Mouse (Mus musculus): ENCODE data around the gene Zfp334. TPM values are rescaled to one million over a fixed set of nuclear protein-coding genes. Genes with fewer than 3 reads are reported as not detected.

The Zfp334 gene
- polyA plus RNA-seq, 1 experiment from 2014 or later, result 0.90 TPM

GRCm38 (mm10) chr2:165329703-165330102, 58.4 kb downstream of the Zfp334 start:
- 15% methylated on average over 3 of the region's 3 CpGs for WGBS

GRCm38 (mm10) chr2:165328746-165329145, 59.3 kb downstream of the Zfp334 start:
- TF ChIP-seq CTCF (IDR thresholded peaks at IDR 0.05; ENCODE audit: low read depth), result no peak
- no peak overlapping the region for H3K4me3 ChIP-seq (ENCODE audit: low read depth, low read length)
- H3K9ac ChIP-seq (ENCODE audit: low read depth, low read length), result no peak overlapping the region
- ATAC-seq, result no peak
- H3K9me3 ChIP-seq (ENCODE audit: control insufficient read depth), result no peaks in the 10 kb centered on the region
- 61% methylated on average over 5 of the region's 5 CpGs for WGBS
- peaks cover 15% of the 10 kb centered on the region for H3K4me1 ChIP-seq (replicated peaks; ENCODE audit: control insufficient read depth, insufficient read depth, low read length)
- no peak overlapping the region for H3K4me2 ChIP-seq (replicated peaks; ENCODE audit: low read depth)
- H3K27ac ChIP-seq (ENCODE audit: low read depth, low read length), result no peak overlapping the region
- no peaks in the 10 kb centered on the region for H3K27me3 ChIP-seq (replicated peaks; ENCODE audit: control insufficient read depth, insufficient read depth, low read length)
- H3K36me3 ChIP-seq (ENCODE audit: control insufficient read depth, insufficient read depth), result no peaks in the 10 kb centered on the region

More at GRCm38 (mm10) chr2:165329703-165330102, 58.4 kb downstream of the Zfp334 start:
- no peaks in the 10 kb centered on the region for H3K36me3 ChIP-seq (ENCODE audit: control insufficient read depth, insufficient read depth)
- H3K9ac ChIP-seq (ENCODE audit: low read depth, low read length), result no peak overlapping the region
- no peak overlapping the region for H3K4me3 ChIP-seq (ENCODE audit: low read depth, low read length)
- no peak overlapping the region for H3K4me2 ChIP-seq (replicated peaks; ENCODE audit: low read depth)
- no peak overlapping the region; the same call in 1 of the 2 replicates for H3K27ac ChIP-seq (ENCODE audit: low read depth, low read length)
- peaks cover 9% of the 10 kb centered on the region for H3K4me1 ChIP-seq (replicated peaks; ENCODE audit: control insufficient read depth, insufficient read depth, low read length)
- H3K27me3 ChIP-seq (replicated peaks; ENCODE audit: control insufficient read depth, insufficient read depth, low read length), result no peaks in the 10 kb centered on the region
- no peak for TF ChIP-seq CTCF (IDR thresholded peaks at IDR 0.05; ENCODE audit: low read depth)
- H3K9me3 ChIP-seq (ENCODE audit: control insufficient read depth), result no peaks in the 10 kb centered on the region
- ATAC-seq, result no peak

- 38% methylated on average over 7 of the region's 7 CpGs for whole genome bisulfite sequencing
- ATAC-seq, result no peak
- Histone ChIP-seq H3K27me3 (replicated peaks; ENCODE audit: control insufficient read depth, insufficient read depth, low read length) (no peaks in the 10 kb centered on the region), H3K4me3 (ENCODE audit: low read depth, low read length) (peak overlapping the region; percentile 85; the same call in 1 of the 2 replicates), H3K4me1 (replicated peaks; ENCODE audit: control insufficient read depth, insufficient read depth, low read length) (peaks cover 17% of the 10 kb centered on the region), H3K27ac (ENCODE audit: low read depth, low read length) (no peak overlapping the region), H3K9me3 (ENCODE audit: control insufficient read depth) (no peaks in the 10 kb centered on the region), H3K9ac (ENCODE audit: low read depth, low read length) (no peak overlapping the region), H3K4me2 (replicated peaks; ENCODE audit: low read depth) (peak overlapping the region; percentile 95), H3K36me3 (ENCODE audit: control insufficient read depth, insufficient read depth) (no peaks in the 10 kb centered on the region)
- no peak for TF ChIP-seq CTCF (IDR thresholded peaks at IDR 0.05; ENCODE audit: low read depth)
Observed at GRCm38 (mm10) chr2:165327386-165327785, 60.7 kb downstream of the Zfp334 start.

- peak; percentile 97 for ATAC-seq
- Histone ChIP-seq H3K4me2 (replicated peaks; ENCODE audit: low read depth) (peak within 1 kb of the TSS; percentile 95), H3K9me3 (ENCODE audit: control insufficient read depth) (no peaks in the 10 kb centered on the region), H3K4me3 (ENCODE audit: low read depth, low read length) (peak within 1 kb of the TSS; percentile 85), H3K9ac (ENCODE audit: low read depth, low read length) (peak within 1 kb of the TSS; percentile 87), H3K27ac (ENCODE audit: low read depth, low read length) (peak within 1 kb of the TSS; percentile 54), H3K27me3 (replicated peaks; ENCODE audit: control insufficient read depth, insufficient read depth, low read length) (no peaks in the 10 kb centered on the region), H3K36me3 (ENCODE audit: control insufficient read depth, insufficient read depth) (no peaks in the 10 kb centered on the region), H3K4me1 (replicated peaks; ENCODE audit: control insufficient read depth, insufficient read depth, low read length) (peaks cover 22% of the 10 kb centered on the region)
- TF ChIP-seq CTCF (IDR thresholded peaks at IDR 0.05; ENCODE audit: low read depth), result peak; percentile 2; the same call in 1 of the 2 replicates
- WGBS, result under 1% methylated on average over 55 of the region's 55 CpGs
Observed at GRCm38 (mm10) chr2:165326304-165327190, 61.5 kb downstream of the Zfp334 start, which contains the start of gene Elmo2. Gene Elmo2 (minus strand): TSS chr2:165326479.

GRCm38 (mm10) chr2:165325521-165326303, 62.3 kb downstream of the Zfp334 start:
- TF ChIP-seq CTCF (IDR thresholded peaks at IDR 0.05; ENCODE audit: low read depth), result no peak
- Histone ChIP-seq H3K36me3 (ENCODE audit: control insufficient read depth, insufficient read depth) (no peaks in the 10 kb centered on the region), H3K9ac (ENCODE audit: low read depth, low read length) (peak overlapping the region; percentile 87), H3K4me3 (ENCODE audit: low read depth, low read length) (peak overlapping the region; percentile 85), H3K4me2 (replicated peaks; ENCODE audit: low read depth) (peak overlapping the region; percentile 95), H3K9me3 (ENCODE audit: control insufficient read depth) (no peaks in the 10 kb centered on the region), H3K27ac (ENCODE audit: low read depth, low read length) (peak overlapping the region; percentile 42; the same call in 1 of the 2 replicates), H3K4me1 (replicated peaks; ENCODE audit: control insufficient read depth, insufficient read depth, low read length) (peaks cover 28% of the 10 kb centered on the region), H3K27me3 (replicated peaks; ENCODE audit: control insufficient read depth, insufficient read depth, low read length) (no peaks in the 10 kb centered on the region)
- peak; percentile 9; the same call in 1 of the 2 replicates for ATAC-seq
- under 1% methylated on average over 30 of the region's 30 CpGs for WGBS

Other genes with a start within 250 kb of the Zfp334 start
- 0.25 and 0.41 TPM in 2 replicates for gene Cdh22, start 153.4 kb downstream of the Zfp334 start, polyA plus RNA-seq (2015; fragmentation: Nextera tagmentation; extraction: Ambion mirVana)
- gene Slc35c2, start 100.4 kb downstream of the Zfp334 start, polyA plus RNA-seq (2015; fragmentation: Nextera tagmentation; extraction: Ambion mirVana), result 199 and 209 TPM in 2 replicates
- gene Elmo2, start 61.8 kb downstream of the Zfp334 start, polyA plus RNA-seq (2015; fragmentation: Nextera tagmentation; extraction: Ambion mirVana), result 62.2 and 63.6 TPM in 2 replicates
- 0.23 and 0.44 TPM in 2 replicates for gene Zfp663, start 19.5 kb downstream of the Zfp334 start, polyA plus RNA-seq (2015; fragmentation: Nextera tagmentation; extraction: Ambion mirVana)
- gene Ocstamp, start 12.1 kb upstream of the Zfp334 start, polyA plus RNA-seq (2015; fragmentation: Nextera tagmentation; extraction: Ambion mirVana), result 1.7 and 1.8 TPM in 2 replicates
- 0.10 TPM in 1 of 2 replicates, not detected in the other for gene Slc13a3, start 85.0 kb upstream of the Zfp334 start, polyA plus RNA-seq (2015; fragmentation: Nextera tagmentation; extraction: Ambion mirVana)
- 10.8 and 10.9 TPM in 2 replicates for gene Trp53rka, start 105.1 kb upstream of the Zfp334 start, polyA plus RNA-seq (2015; fragmentation: Nextera tagmentation; extraction: Ambion mirVana)
- 1.6 and 2.1 TPM in 2 replicates for gene Slc2a10, start 115.5 kb upstream of the Zfp334 start, polyA plus RNA-seq (2015; fragmentation: Nextera tagmentation; extraction: Ambion mirVana)
- 0.16 and 0.51 TPM in 2 replicates for gene Eya2, start 206.8 kb upstream of the Zfp334 start, polyA plus RNA-seq (2015; fragmentation: Nextera tagmentation; extraction: Ambion mirVana)